Mouse (Mus musculus) hindbrain, embryonic 13.5 days (tissue): ENCODE results near the gene Fcgrt. TPM values are rescaled to one million over a fixed set of nuclear protein-coding genes. Genes with fewer than 3 reads are reported as not detected.
A peak's percentile ranks its signal among the peaks of the same experiment; 100 is the strongest.

ENCODE experiments used
- ATAC-seq: fragments of 200-750 bp; cut with Nextera tagmentation; 2 replicates; pipeline ENCODE4 v1.8.0; 2017; ENCODE audit warnings: moderate TSS enrichment; ENCODE audit not compliant: low FRiP score
- H3K27ac ChIP-seq: fragments of 300-500 bp; sonication (generic); 2 replicates; pipeline ENCODE4 v1.5.1; 2015; ENCODE audit warnings: inconsistent platforms, mild to moderate bottlenecking, moderate library complexity
- H3K27me3 ChIP-seq: fragments of 300-500 bp; sonication (generic); 2 replicates; pipeline ENCODE4 v1.6.1; 2015; ENCODE audit warnings: mild to moderate bottlenecking, inconsistent platforms
- H3K36me3 ChIP-seq: fragments of 300-500 bp; sonication (generic); 2 replicates; pipeline ENCODE4 v1.6.1; 2015; ENCODE audit warnings: mild to moderate bottlenecking, inconsistent platforms
- H3K4me1 ChIP-seq: fragments of 300-500 bp; sonication (generic); replicated peaks from 2 replicates; pipeline ENCODE4 v1.6.1; 2015; ENCODE audit warnings: inconsistent platforms
- H3K4me2 ChIP-seq: fragments of 300-500 bp; sonication (generic); 2 replicates; pipeline ENCODE4 v1.6.1; 2015; ENCODE audit warnings: inconsistent platforms, mild to moderate bottlenecking, moderate library complexity
- H3K4me3 ChIP-seq: fragments of 300-500 bp; sonication (generic); 2 replicates; pipeline ENCODE4 v1.5.1; 2015; ENCODE audit warnings: mild to moderate bottlenecking, inconsistent platforms
- H3K9ac ChIP-seq: fragments of 300-500 bp; sonication (generic); 2 replicates; pipeline ENCODE4 v1.6.1; 2015; ENCODE audit warnings: mild to moderate bottlenecking, inconsistent platforms
- H3K9me3 ChIP-seq: fragments of 300-500 bp; sonication (generic); 2 replicates; pipeline ENCODE4 v1.6.1; 2016; ENCODE audit warnings: inconsistent platforms
- WGBS: fragments of 180-500 bp; shearing (Covaris S2); methylation state at CpG from one replicate; pipeline ENCODE4 v1.1.7; 2015; 5-methylcytosine and 5-hydroxymethylcytosine counted together
- polyA plus RNA-seq: library from polyadenylated mRNA; unstranded; fragments of >200 nt; fragmentation: Nextera tagmentation; extraction: Ambion mirVana; gene quantifications from 2 replicates; pipeline ENCODE4 v1.2.1, GENCODE M21; 2015

Fcgrt gene
- polyA plus RNA-seq, 1 experiment from 2014 or later: 28.3 TPM

- no peak for ATAC-seq
- peaks cover 12% of the 10 kb centered on the region for H3K4me1 ChIP-seq
- 83% methylated on average over 8 of the region's 8 CpGs for WGBS
- H3K4me3 ChIP-seq: no peak overlapping the region
- H3K27me3 ChIP-seq: peaks cover 25% of the 10 kb centered on the region
- H3K9me3 ChIP-seq: no peaks in the 10 kb centered on the region
- no peak overlapping the region for H3K27ac ChIP-seq
- H3K9ac ChIP-seq: no peak overlapping the region
- H3K36me3 ChIP-seq: peaks cover 27% of the 10 kb centered on the region
- H3K4me2 ChIP-seq: no peak overlapping the region
Measured at GRCm38 (mm10) chr7:45139904-45140723, 36.5 kb upstream of the Fcgrt start.

GRCm38 (mm10) chr7:45138403-45138802 is 34.8 kb upstream of the Fcgrt start:
- Histone ChIP-seq H3K9ac (no peak overlapping the region), H3K27ac (no peak overlapping the region), H3K4me2 (no peak overlapping the region), H3K9me3 (no peaks in the 10 kb centered on the region), H3K36me3 (peaks cover 10% of the 10 kb centered on the region), H3K27me3 (peaks cover 35% of the 10 kb centered on the region), H3K4me3 (no peak overlapping the region), H3K4me1 (peaks cover 12% of the 10 kb centered on the region)
- 84% methylated on average over 1 of the region's 1 CpGs for WGBS
- ATAC-seq: no peak

DNA sequence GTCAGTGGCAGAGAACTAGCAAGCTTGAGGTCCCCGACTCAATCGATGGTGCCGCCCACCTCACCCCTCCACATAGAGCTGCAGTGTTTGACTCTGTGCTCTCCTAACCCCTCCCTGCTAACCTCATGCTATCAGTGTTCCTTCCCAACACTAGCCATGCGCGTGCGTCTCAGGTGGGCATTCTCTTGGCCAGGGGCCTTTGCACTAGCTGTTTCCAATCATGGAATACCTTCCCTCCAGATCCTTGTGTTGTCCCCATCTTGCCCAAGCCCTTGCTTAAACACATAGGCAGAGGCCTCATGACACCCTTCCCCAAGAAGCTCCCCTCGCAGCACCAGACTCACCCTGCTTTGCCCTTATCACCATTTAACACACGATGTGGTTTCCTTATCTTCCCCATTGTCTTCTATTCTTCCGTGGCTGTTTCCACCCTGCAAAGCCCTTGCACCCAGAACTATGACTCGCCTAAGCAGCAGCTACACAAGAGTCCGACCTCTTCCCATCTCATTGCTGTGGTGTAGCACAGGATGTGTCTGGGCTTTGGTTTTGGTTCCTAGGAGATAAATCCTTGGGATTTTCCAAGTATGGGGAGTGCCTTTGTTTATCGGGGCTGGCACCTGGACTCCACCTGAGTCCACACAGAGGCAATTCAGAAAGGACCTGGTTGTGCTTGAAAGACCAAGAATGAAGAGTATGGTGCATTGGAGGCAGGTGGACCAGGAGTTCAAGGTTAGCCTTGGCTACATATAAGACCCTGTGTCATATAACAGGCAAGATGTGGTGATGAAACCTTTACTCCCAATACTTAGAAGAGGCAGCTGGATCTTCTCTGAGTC is 33.7 kb upstream of the Fcgrt start:
- Histone ChIP-seq H3K27me3 (peaks cover 35% of the 10 kb centered on the region), H3K27ac (no peak overlapping the region), H3K36me3 (0 out of 2 replicates have a peak, but pooled peaks cover under 1% of the 10 kb centered on the region), H3K4me1 (peaks cover 12% of the 10 kb centered on the region), H3K9ac (no peak overlapping the region), H3K9me3 (no peaks in the 10 kb centered on the region), H3K4me2 (no peak overlapping the region), H3K4me3 (no peak overlapping the region)
- no peak for ATAC-seq
- WGBS: 89% methylated on average over 12 of the region's 12 CpGs

GRCm38 (mm10) chr7:45135993-45136567 is 32.4 kb upstream of the Fcgrt start, which contains the start of the genes Gm45713 and Flt3l:
Gene Gm45713, minus strand, starts transcription at chr7:45136231.
Gene Flt3l, minus strand, starts transcription at chr7:45136432.
- ATAC-seq: peak; percentile 78
- peaks cover 12% of the 10 kb centered on the region for H3K4me1 ChIP-seq
- 3% methylated on average over 28 of the region's 29 CpGs for WGBS
- peak within 1 kb of the TSS; percentile 58 for H3K4me2 ChIP-seq
- peaks cover 35% of the 10 kb centered on the region for H3K27me3 ChIP-seq
- H3K27ac ChIP-seq: no peak within 1 kb of the TSS
- peak within 1 kb of the TSS; percentile 62 for H3K9ac ChIP-seq
- H3K36me3 ChIP-seq: no peaks in the 10 kb centered on the region
- H3K9me3 ChIP-seq: no peaks in the 10 kb centered on the region
- H3K4me3 ChIP-seq: peak within 1 kb of the TSS; percentile 39

- H3K4me1 ChIP-seq: peaks cover 12% of the 10 kb centered on the region
- peak overlapping the region; percentile 62; the same call in 1 of the 2 replicates for H3K9ac ChIP-seq
- H3K9me3 ChIP-seq: no peaks in the 10 kb centered on the region
- H3K27me3 ChIP-seq: peaks cover 35% of the 10 kb centered on the region
- H3K27ac ChIP-seq: no peak overlapping the region
- WGBS: 76% methylated on average over 3 of the region's 3 CpGs
- H3K4me2 ChIP-seq: peak overlapping the region; percentile 58; the same call in 1 of the 2 replicates
- no peaks in the 10 kb centered on the region for H3K36me3 ChIP-seq
- peak overlapping the region; percentile 39; the same call in 1 of the 2 replicates for H3K4me3 ChIP-seq
- ATAC-seq: no peak
Measured at GRCm38 (mm10) chr7:45135370-45135769, 31.7 kb upstream of the Fcgrt start.

- Histone ChIP-seq H3K4me3 (no peak overlapping the region), H3K27me3 (peaks cover 35% of the 10 kb centered on the region), H3K4me1 (peaks cover 18% of the 10 kb centered on the region), H3K27ac (no peak overlapping the region), H3K4me2 (no peak overlapping the region), H3K36me3 (no peaks in the 10 kb centered on the region), H3K9me3 (no peaks in the 10 kb centered on the region), H3K9ac (no peak overlapping the region)
- 10% methylated on average over 12 of the region's 12 CpGs for WGBS
- no peak for ATAC-seq
Measured at GRCm38 (mm10) chr7:45134544-45135026, 30.9 kb upstream of the Fcgrt start.

DNA sequence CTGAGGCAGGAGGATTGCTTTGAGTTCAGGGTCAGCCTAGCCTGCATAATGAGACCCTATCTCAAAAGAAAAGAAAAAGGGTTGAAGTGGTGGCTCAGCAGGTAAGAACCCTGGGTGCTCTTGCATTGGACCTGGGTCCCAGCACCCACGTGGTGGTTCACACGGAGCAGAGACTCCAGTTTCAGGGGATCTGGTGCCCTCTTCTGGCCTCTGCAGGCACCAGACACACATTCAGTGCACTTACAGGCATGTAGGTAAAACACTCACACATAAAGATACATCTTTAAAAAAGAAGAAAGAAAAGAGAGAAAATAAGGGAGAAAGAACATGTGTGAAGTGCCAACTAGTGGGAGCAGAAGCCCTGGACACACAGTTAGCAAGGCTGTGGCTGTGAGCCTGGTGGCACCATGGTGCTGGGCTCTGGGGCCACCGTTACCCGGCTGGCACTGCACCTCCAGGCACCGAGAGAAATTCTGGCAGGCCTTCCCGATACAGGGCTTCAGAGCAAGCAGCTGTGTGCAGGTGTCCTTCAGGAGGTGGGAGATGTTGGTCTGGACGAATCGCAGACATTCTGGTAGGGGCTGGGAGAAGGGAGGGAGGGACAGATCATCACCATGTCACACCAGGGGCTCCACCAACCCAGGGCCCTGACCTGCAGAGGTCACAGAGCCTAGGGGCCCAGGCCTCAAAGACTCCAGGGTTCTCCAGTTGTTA is 30.0 kb upstream of the Fcgrt start:
- H3K27me3 ChIP-seq: peaks cover 35% of the 10 kb centered on the region
- ATAC-seq: no peak
- H3K36me3 ChIP-seq: no peaks in the 10 kb centered on the region
- no peak overlapping the region for H3K4me3 ChIP-seq
- H3K9ac ChIP-seq: no peak overlapping the region
- peaks cover 22% of the 10 kb centered on the region for H3K4me1 ChIP-seq
- 81% methylated on average over 8 of the region's 8 CpGs for WGBS
- no peaks in the 10 kb centered on the region for H3K9me3 ChIP-seq
- no peak overlapping the region for H3K4me2 ChIP-seq
- H3K27ac ChIP-seq: no peak overlapping the region

DNA sequence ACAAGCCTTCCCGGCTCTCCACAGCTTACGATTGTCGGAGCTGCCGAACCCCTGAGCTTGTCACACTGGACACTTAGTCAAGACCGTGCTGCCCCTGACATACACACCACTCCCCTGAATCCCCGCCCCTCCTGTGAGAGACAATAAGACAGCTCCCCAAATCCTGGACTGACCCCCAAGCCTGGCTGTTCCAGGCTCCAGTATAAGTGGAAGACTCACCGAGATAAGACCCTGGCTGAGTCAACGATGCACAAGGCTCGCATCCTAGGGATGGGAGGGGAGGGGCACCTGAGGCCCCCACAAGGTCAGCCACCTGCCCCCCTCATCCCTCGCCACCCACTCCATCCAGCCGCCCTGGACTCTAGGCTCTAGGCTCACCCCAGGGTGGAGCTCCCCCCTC is 28.2 kb upstream of the Fcgrt start:
- WGBS: 76% methylated on average over 11 of the region's 11 CpGs
- H3K36me3 ChIP-seq: peaks cover 7% of the 10 kb centered on the region
- no peaks in the 10 kb centered on the region for H3K9me3 ChIP-seq
- H3K4me3 ChIP-seq: no peak overlapping the region
- ATAC-seq: no peak
- peaks cover 31% of the 10 kb centered on the region for H3K4me1 ChIP-seq
- H3K27me3 ChIP-seq: peaks cover 23% of the 10 kb centered on the region
- H3K9ac ChIP-seq: no peak overlapping the region
- H3K4me2 ChIP-seq: no peak overlapping the region
- H3K27ac ChIP-seq: no peak overlapping the region

- Histone ChIP-seq H3K4me3 (peak overlapping the region; percentile 92), H3K4me1 (peaks cover 36% of the 10 kb centered on the region), H3K9ac (peak overlapping the region; percentile 68), H3K36me3 (peaks cover 26% of the 10 kb centered on the region), H3K27me3 (peaks cover 9% of the 10 kb centered on the region; the same call in 1 of the 2 replicates), H3K9me3 (no peaks in the 10 kb centered on the region), H3K27ac (peak overlapping the region; percentile 95), H3K4me2 (peak overlapping the region; percentile 61)
- ATAC-seq: no peak
- 52% methylated on average over 15 of the region's 15 CpGs for WGBS
Measured at GRCm38 (mm10) chr7:45129776-45130512, 26.3 kb upstream of the Fcgrt start.

DNA sequence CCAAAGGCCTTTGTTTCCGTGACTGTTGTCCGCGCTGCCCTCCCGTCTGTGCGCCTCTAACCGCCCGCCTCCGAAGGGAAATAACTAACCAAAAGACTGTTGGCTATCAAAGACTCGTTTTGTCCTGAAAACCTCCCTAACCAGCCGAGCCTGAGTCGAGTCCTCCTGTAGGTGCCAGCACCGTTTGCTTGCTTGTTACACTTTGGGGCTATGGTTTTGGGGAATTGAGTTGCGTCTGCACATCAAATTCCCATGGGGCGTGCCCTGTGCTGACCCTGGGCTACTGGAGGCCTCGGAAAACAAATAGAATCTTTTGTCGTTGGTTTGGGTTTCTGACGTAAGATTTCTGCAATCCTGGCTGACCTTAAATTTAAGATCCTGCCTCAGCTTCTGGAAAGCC is 25.7 kb upstream of the Fcgrt start:
- H3K4me1 ChIP-seq: peaks cover 41% of the 10 kb centered on the region
- H3K4me2 ChIP-seq: peak overlapping the region; percentile 61
- H3K36me3 ChIP-seq: peaks cover 27% of the 10 kb centered on the region
- H3K9ac ChIP-seq: peak overlapping the region; percentile 68
- 0 out of 2 replicates have a peak, but pooled peaks cover 2% of the 10 kb centered on the region for H3K27me3 ChIP-seq
- H3K4me3 ChIP-seq: peak overlapping the region; percentile 92
- WGBS: under 1% methylated on average over 17 of the region's 17 CpGs
- no peaks in the 10 kb centered on the region for H3K9me3 ChIP-seq
- peak overlapping the region; percentile 95 for H3K27ac ChIP-seq
- ATAC-seq: no peak
